Mouse (Mus musculus): ENCODE measurements around the gene Ergic2.

DNA sequence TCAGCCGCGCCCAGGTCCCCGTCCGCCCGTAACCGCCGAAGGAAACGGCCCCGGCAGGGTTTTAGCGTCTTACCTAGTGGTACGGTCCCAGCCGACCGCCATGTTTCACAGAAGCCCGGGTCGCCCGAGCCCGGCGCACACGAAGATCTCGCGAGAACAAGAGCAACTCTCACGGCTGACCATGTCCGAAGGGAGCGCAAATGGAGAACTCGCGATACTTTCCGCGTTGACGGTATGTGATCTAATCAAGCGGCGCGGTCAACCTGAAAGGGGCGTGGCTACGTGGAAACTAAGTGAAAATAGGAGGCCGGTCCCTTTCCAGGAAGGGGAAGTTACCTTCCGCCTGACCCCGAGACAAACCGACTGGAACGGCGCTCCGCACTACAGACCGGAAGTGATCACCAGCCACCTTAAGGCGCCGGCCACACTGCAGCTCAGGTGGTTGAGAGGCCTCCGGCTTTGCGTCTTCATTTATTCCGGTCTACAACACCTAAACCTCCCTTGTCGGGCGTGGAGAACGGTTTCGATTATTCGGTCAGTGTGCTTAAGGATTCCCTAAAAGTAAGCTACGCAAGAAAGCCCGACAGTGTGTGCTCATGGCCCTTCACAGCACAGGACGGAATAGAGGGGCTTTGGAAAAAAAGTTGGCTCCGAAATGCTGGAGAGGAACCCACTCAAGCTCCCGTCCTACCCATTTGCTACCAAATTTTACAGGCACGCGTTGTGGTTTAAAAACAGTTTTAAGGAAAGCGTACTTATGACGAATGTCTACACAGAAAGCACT lies at the start of gene Ergic2:
- TF ChIP-seq CTCF (IDR thresholded peaks at IDR 0.05; ENCODE audit: extremely low read depth, insufficient read length, insufficient replicate concordance, low read depth, low read length) = no peak
- TF ChIP-seq POLR2A (IDR thresholded peaks at IDR 0.05; ENCODE audit: low read depth, low read length) = peak; percentile 76

All from small intestine, adult 2 months (tissue).